Mouse (Mus musculus) bone marrow, adult 2 months (tissue): ENCODE measurements around the gene Hoxa7.

Experiments
- CTCF ChIP-seq: fragments of 200-500 bp; IDR thresholded peaks from 2 replicates; pipeline ENCODE4 v1.5.1; 2011; ENCODE audit warnings: low read length, control low read depth; ENCODE audit not compliant: control insufficient read depth, insufficient read depth
- POLR2A ChIP-seq: fragments of 200-500 bp; IDR thresholded peaks from 2 replicates; pipeline ENCODE4 v1.6.1; 2011; ENCODE audit warnings: low read depth, mild to moderate bottlenecking, control low read depth, low read length, borderline replicate concordance; ENCODE audit not compliant: control insufficient read depth

DNA sequence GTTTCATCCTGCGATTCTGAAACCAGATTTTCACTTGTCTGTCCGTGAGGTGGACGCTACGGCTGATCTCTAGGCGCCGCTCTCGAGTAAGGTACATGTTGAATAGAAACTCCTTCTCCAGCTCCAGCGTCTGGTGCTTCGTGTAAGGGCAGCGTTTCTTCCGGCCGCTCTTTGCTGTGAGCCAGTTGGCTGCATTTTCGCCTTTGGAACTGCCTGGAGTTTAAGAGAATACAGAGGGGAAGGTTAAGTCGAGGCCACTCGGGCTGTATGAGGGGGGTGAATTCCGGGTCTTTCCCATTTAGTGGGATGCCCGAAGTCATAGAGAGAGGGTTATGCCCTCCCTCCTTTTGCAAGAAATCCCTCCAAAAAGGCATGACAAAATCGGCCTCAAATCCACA is 10.9 kb upstream of the Hoxa7 start:
- TF ChIP-seq CTCF (no peak), POLR2A (no peak)
